Mouse (Mus musculus) c-Kit-positive CD71-negative TER-119-negative erythroid progenitor cells, embryonic 14.5 days (primary cell): ENCODE measurements around the gene 9930022D16Rik.

Source experiments
- DNase-seq: peaks from one replicate; pipeline ENCODE4 v3.0.0-alpha.2; 2013; ENCODE audit warnings: low read depth

The 9930022D16Rik gene

DNA sequence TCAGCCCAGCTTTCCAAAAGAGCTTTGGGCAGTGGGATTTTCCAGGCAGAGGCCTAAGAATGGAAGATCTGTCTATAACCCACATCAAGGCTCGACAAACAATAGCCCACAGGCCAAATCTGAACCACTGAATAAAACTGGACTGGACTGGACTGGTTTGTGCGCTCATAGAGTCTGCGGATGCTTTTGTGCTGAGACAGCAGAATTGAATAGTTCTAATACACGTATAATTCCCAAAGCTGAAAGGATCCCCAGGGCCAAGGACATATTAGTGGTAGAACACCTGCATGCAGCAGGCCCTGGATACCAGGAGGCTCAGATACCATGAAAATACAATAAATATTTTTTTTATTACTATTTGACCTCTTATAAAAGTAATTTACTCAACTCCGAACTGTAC lies 42.5 kb downstream of the 9930022D16Rik start:
- DNase-seq, result no peak

DNA sequence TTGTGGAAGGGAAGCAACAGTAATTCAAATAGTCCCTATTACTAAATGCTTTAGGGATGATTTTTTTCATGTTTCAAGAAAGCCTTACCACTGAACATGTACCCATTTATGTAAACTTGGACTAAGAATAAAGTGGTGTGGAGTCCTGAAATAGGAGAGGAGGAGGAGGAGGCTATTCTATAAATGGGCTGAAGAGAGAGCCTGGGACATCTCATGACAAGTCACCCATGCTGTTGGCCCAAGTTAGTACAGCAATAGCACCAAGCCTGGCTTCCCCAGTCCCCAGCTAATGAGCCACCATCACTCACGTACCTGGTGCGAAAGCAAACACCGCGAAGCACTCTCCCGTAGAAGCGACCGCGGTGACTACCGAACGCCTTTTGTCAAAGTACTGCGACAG lies 44.4 kb downstream of the 9930022D16Rik start:
- DNase-seq, result no peak

DNA sequence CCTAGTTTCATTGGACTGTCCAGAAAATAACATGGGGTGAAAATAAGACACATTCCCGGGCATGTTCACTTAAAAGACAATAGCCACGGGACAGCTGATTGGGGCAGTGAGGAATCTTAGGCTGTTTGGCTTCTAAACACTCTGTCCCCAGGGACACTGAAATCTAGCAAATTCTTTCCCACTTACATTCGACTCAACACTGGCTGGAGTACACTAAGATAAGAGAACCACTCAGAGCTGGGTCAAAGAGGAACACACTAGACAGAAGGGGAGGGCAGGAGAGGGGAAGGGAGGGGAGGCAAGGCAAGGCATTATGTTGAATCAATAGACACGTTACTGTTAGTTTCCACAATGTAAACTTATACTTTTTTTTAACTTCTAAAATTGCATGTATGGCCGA lies 46.9 kb downstream of the 9930022D16Rik start:
- DNase-seq, result no peak

GRCm38 (mm10) chr11:109465068-109465467 lies 51.4 kb downstream of the 9930022D16Rik start:
- no peak for DNase-seq

- no peak for DNase-seq
These were observed 53.3 kb downstream of the 9930022D16Rik start for GRCm38 (mm10) chr11:109466987-109467386.

- no peak for DNase-seq
These were observed 54.4 kb downstream of the 9930022D16Rik start for GRCm38 (mm10) chr11:109468133-109468532.
